Mouse (Mus musculus) liver, postnatal 0 days (tissue): Measurements from ENCODE around the gene Prkag2.

Source experiments
- CTCF ChIP-seq: sonication (generic); IDR thresholded peaks from 2 replicates; pipeline ENCODE4 v1.5.1; 2016; ENCODE audit warnings: antibody characterized with exemption, low read depth
- EP300 ChIP-seq: IDR thresholded peaks from 2 replicates; pipeline ENCODE4 v1.6.1; 2016; ENCODE audit warnings: antibody characterized with exemption, low read depth, mild to moderate bottlenecking

DNA sequence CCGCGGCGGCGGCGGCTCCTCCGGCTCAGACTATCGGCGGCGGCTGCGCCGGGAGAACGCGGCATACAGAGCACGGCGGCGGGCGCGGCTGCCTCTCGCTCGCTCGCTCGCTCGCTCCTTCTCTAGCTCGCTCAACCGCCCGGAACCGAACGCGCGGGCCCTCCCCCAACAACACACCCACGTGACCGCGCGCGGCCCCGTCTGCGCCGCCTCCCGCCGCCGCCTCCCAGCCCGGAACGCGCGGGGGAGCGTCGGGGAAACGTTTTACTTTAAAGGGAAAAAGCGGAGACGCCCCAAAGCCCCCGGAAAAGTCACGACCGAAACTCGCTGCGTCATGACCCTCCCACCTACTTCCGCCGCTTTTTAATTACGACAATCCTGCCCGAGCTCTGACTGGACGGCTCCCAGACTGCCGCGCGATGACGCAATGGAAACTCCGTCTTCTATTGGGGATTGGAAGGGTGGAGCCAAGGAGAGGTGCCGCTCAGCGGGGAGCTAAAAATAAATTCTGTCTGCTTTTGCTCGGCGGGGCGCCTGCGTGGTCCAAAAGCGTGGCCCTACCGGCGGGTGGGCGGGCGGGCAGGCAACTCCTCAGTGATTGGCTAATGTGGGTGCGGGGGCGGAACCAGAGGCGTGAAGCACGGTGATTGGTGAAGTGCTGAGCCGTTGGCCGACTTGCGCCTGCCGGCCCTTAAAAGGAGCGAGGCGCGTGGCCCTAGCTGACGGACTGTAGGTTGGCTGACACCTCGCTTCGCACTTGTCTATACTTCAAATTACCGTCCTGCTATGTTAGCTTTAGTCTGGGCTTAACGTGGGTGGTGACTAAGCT, 258.0 kb downstream of the Prkag2 start, which contains the start of gene Rheb:
- no peak for TF ChIP-seq CTCF
- TF ChIP-seq EP300, result peak; percentile 85
